Mouse (Mus musculus) ovary, postnatal 10 days (tissue): ENCODE results near the gene Ifngr2.

Experiments used
- DNase-seq: peaks from one replicate; pipeline ENCODE4 v3.0.0; 2022; ENCODE audit warnings: low spot score

Ifngr2 gene

GRCm38 (mm10) chr16:91609501-91610245 is 62.8 kb downstream of the Ifngr2 start:
- DNase-seq = no peak

DNA sequence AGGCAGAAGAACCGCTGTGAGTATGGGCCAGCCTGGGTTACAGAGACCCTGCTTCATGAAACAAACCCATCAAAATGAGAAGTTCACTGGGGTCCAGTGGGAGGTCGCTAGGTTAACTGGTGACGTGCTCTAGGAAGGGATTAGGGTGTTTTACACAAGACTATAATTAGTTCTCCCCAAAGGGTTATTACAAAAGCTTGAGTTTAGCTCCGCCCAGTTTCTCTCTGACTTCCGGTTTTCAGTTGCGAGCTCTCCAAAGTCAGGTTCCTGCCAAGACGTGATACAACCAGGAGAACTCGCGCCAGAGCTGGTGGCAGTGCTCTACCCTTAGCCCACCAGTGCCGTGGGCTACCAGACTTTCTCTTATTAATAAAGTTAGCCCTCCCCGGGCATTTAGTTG is 64.4 kb downstream of the Ifngr2 start:
- no peak for DNase-seq

DNA sequence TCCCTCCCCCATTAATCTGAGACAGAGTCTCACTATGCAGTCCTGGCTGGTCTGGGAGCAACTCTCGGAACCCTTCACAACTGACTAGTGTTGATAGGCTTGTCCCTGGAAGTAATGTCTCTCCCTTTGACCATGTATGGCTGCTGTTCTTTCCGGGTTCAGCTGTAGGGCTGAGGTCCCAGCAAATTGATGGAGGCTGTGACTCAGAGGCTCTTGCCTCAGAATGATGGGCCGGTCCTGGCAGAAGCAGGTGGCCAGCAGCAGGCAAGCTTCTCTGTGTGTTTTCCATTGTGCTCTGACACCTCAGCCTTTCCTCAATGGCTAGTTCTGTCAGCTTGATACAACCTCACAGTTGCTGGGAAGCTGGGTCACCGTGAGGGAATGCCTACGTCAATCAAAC is 65.7 kb downstream of the Ifngr2 start:
- DNase-seq = no peak

DNA sequence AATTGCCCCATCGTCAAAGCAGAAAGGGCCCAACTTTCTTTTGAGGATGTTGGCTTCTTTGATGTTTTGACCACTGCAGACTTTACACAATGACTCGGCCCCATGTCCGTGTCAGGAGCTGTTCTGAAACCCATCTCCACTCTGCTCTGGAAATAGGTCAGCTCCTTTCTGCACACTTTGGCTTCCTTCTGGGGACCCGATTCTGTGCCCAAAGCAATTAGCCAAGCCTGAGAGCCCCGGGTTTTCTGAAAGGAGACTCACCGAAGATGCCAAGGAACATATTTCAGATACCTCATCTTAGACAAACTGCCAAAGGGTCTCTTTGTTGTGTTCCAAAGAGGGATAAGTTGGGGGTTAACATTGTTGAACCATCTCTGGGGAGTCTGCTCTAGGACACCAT is 67.7 kb downstream of the Ifngr2 start:
- no peak for DNase-seq
